Mouse (Mus musculus) heart, postnatal 0 days (tissue): Measurements from ENCODE around the gene Aco2.

Experiments
- CTCF ChIP-seq: IDR thresholded peaks from 2 replicates; pipeline ENCODE4 v1.5.1; 2016; ENCODE audit warnings: antibody characterized with exemption, control low read depth, low read depth
- EP300 ChIP-seq: IDR thresholded peaks from 2 replicates; pipeline ENCODE4 v1.6.1; 2016; ENCODE audit warnings: antibody characterized with exemption, low read depth

DNA sequence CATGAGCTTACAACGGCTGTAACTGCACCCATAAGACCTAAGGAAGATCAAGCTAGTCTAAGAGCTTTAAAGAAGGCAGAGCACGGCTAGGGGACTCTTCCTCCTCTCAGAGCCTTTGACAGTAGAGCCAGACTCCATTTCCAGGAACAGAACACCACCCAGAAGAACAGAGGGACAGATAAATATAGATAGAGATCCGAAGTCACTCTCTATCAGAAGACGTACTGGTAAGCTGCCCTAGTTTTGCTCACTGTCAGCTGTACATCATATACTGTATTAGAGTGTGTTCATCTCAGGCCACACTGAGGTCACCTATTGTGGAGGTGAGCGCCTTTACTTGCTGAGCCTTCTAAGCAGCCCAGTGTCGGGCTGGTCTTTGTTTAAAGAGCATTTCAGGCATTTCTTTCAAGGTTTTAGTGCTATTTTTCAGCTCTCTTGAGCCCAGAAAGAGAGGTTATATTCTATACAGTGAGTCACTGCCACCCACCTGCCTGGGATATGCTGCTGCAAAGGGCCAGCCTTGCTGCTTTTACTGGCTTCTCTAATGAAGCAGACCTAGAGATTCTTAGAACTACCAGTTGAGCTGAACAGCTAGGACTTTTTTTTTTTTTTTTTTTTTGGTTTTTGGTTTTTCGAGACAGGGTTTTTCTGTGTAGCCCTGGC is 19.2 kb downstream of the Aco2 start:
- TF ChIP-seq CTCF (no peak), EP300 (no peak)
